Mouse (Mus musculus): Measurements from ENCODE around the gene Antxr2. TPM values are rescaled to one million over a fixed set of nuclear protein-coding genes. Genes with fewer than 3 reads are reported as not detected.

Antxr2 gene
- total and polyA plus RNA-seq, 2 experiments from 2014 or later = 2.7 to 9.2 TPM

DNA sequence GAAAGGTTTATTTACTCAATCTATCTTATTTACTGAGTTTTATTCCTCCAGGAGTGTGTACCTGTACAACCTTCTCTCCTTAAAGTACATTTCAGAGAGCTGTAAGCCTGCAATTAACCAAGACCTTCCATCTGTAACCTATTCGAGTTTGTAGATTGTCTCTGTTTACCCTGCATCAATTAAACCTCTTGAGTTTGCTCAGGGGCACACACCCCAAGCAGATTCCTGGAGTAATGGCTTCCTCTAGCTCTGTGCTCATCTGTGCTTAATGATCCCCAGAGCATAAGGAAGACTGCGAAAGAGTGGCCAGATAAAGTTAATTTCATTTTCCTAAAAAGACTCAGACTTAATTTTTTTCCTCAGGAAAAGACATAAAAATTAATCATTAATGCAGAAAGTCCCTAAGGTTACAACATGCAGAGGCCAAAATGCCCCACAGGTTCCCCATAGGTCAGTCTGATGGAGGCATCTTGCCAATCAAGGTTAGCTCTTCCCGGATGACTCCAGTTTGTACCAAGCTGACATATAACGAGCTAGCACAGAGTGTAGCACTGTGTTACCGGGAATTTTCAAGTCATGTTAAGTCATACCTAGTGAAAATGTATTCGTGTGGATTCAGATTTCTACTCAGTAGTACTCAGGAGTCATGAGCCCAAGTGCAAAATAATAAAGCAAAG is 34.2 kb downstream of the Antxr2 start:
- H3K4me3 ChIP-seq (ENCODE audit: low read length) = no peak overlapping the region
- ATAC-seq (no peak), DNase-seq (ENCODE audit: low spot score) (no peak)
- no peaks in the 10 kb centered on the region for H3K9me3 ChIP-seq (ENCODE audit: low read length)
- no peak overlapping the region for H3K9ac ChIP-seq (replicated peaks; ENCODE audit: low read length)
- no peak overlapping the region for H3K4me2 ChIP-seq (ENCODE audit: low read depth, low read length)
- 75% methylated on average over 6 of the region's 6 CpGs for WGBS
- no peaks in the 10 kb centered on the region for H3K27me3 ChIP-seq (ENCODE audit: insufficient read depth, low read length)
- no peak overlapping the region for H3K27ac ChIP-seq
- no peaks in the 10 kb centered on the region for H3K4me1 ChIP-seq (ENCODE audit: insufficient read depth, low read length)
- TF ChIP-seq CTCF (IDR thresholded peaks at IDR 0.05; ENCODE audit: low read depth) = no peak
- H3K36me3 ChIP-seq (ENCODE audit: insufficient read depth, low read length) = no peaks in the 10 kb centered on the region

GRCm38 (mm10) chr5:97995881-97996280 is 35.0 kb downstream of the Antxr2 start:
- ATAC-seq = no peak
- H3K4me2 ChIP-seq (ENCODE audit: low read depth, low read length) = no peak overlapping the region
- no peak overlapping the region for H3K27ac ChIP-seq
- no peaks in the 10 kb centered on the region for H3K36me3 ChIP-seq (ENCODE audit: insufficient read depth, low read length)
- H3K4me1 ChIP-seq (ENCODE audit: insufficient read depth, low read length) = no peaks in the 10 kb centered on the region
- no peak overlapping the region for H3K4me3 ChIP-seq (ENCODE audit: low read length)
- no peaks in the 10 kb centered on the region for H3K27me3 ChIP-seq (ENCODE audit: insufficient read depth, low read length)
- H3K9me3 ChIP-seq (ENCODE audit: low read length) = no peaks in the 10 kb centered on the region
- no peak for TF ChIP-seq CTCF (IDR thresholded peaks at IDR 0.05; ENCODE audit: low read depth)
- H3K9ac ChIP-seq (replicated peaks; ENCODE audit: low read length) = no peak overlapping the region
- no peak for DNase-seq (ENCODE audit: low spot score)
- WGBS = 85% methylated on average over 4 of the region's 4 CpGs

GRCm38 (mm10) chr5:97986656-97987294 is 44.1 kb downstream of the Antxr2 start:
- H3K4me1 ChIP-seq (ENCODE audit: insufficient read depth, low read length) = no peaks in the 10 kb centered on the region
- TF ChIP-seq CTCF (IDR thresholded peaks at IDR 0.05; ENCODE audit: low read depth) = no peak
- DNase-seq (ENCODE audit: low spot score) (no peak), ATAC-seq (no peak)
- no peak overlapping the region for H3K27ac ChIP-seq
- no peaks in the 10 kb centered on the region for H3K27me3 ChIP-seq (ENCODE audit: insufficient read depth, low read length)
- H3K9ac ChIP-seq (replicated peaks; ENCODE audit: low read length) = no peak overlapping the region
- no peaks in the 10 kb centered on the region for H3K9me3 ChIP-seq (ENCODE audit: low read length)
- WGBS = 79% methylated on average over 4 of the region's 4 CpGs
- H3K4me3 ChIP-seq (ENCODE audit: low read length) = no peak overlapping the region
- H3K36me3 ChIP-seq (ENCODE audit: insufficient read depth, low read length) = no peaks in the 10 kb centered on the region
- no peak overlapping the region for H3K4me2 ChIP-seq (ENCODE audit: low read depth, low read length)

- no peaks in the 10 kb centered on the region for H3K27me3 ChIP-seq (ENCODE audit: insufficient read depth, low read length)
- ATAC-seq (no peak), DNase-seq (ENCODE audit: low spot score) (no peak)
- no peaks in the 10 kb centered on the region for H3K36me3 ChIP-seq (ENCODE audit: insufficient read depth, low read length)
- no peak overlapping the region for H3K4me2 ChIP-seq (ENCODE audit: low read depth, low read length)
- H3K4me3 ChIP-seq (ENCODE audit: low read length) = no peak overlapping the region
- H3K9ac ChIP-seq (replicated peaks; ENCODE audit: low read length) = no peak overlapping the region
- H3K9me3 ChIP-seq (ENCODE audit: low read length) = no peaks in the 10 kb centered on the region
- H3K4me1 ChIP-seq (ENCODE audit: insufficient read depth, low read length) = no peaks in the 10 kb centered on the region
- TF ChIP-seq CTCF (IDR thresholded peaks at IDR 0.05; ENCODE audit: low read depth) = no peak
- H3K27ac ChIP-seq = no peak overlapping the region
- WGBS = 96% methylated on average over 9 of the region's 9 CpGs
Measured at GRCm38 (mm10) chr5:97983375-97983774, 47.5 kb downstream of the Antxr2 start.

DNA sequence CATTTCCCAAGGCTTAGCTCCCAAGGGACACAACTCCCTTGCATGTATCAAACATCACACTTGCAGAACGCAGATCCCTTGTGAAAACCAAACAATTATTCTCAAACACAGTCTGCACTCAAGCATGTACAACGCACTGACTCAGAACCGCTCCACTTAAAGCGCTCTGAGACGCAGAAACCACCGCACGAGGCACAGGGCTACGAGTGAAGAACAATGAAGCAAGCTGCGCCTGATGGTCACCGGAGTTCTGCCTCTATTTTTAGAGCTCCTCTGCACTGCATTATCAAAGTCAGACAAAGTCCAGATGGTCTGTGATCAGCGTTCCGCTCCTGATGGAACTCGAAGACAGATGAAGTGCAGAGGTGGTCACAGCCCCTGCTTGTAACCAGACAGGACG is 50.4 kb downstream of the Antxr2 start:
- Histone ChIP-seq H3K36me3 (ENCODE audit: insufficient read depth, low read length) (no peaks in the 10 kb centered on the region), H3K27me3 (ENCODE audit: insufficient read depth, low read length) (no peaks in the 10 kb centered on the region), H3K4me2 (ENCODE audit: low read depth, low read length) (peak overlapping the region; percentile 50), H3K4me1 (ENCODE audit: insufficient read depth, low read length) (no peaks in the 10 kb centered on the region), H3K9ac (replicated peaks; ENCODE audit: low read length) (peak overlapping the region; percentile 30), H3K4me3 (ENCODE audit: low read length) (peak overlapping the region; percentile 18), H3K27ac (no peak overlapping the region), H3K9me3 (ENCODE audit: low read length) (no peaks in the 10 kb centered on the region)
- peak; percentile 51 for DNase-seq (ENCODE audit: low spot score)
- peak; percentile 62; the same call in 1 of the 2 replicates for ATAC-seq
- TF ChIP-seq CTCF (IDR thresholded peaks at IDR 0.05; ENCODE audit: low read depth) = no peak
- 32% methylated on average over 14 of the region's 14 CpGs for WGBS

DNA sequence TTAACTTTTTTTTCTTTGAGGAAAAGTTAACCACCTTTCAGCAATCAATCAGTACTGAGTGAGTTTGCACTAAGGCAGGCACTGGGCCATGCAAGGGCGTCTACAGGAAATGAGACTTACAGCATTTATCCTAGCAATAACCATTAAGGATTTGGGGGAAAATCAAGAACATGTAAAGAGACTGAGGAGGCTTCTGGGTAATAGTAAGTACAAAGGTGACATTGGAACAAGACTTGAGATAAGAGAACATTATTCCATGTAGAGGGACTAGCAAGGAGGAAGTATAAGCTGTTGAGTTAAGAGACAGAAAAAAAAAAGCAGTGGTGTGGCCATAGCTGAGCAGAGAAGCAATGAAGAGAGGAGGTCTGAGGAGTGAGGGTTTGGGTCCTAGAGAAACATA is 57.5 kb downstream of the Antxr2 start:
- DNase-seq (ENCODE audit: low spot score) = no peak
- Histone ChIP-seq H3K27ac (no peak overlapping the region), H3K4me1 (ENCODE audit: insufficient read depth, low read length) (no peaks in the 10 kb centered on the region), H3K27me3 (ENCODE audit: insufficient read depth, low read length) (no peaks in the 10 kb centered on the region), H3K4me3 (ENCODE audit: low read length) (no peak overlapping the region), H3K4me2 (ENCODE audit: low read depth, low read length) (no peak overlapping the region), H3K36me3 (ENCODE audit: insufficient read depth, low read length) (no peaks in the 10 kb centered on the region), H3K9me3 (ENCODE audit: low read length) (no peaks in the 10 kb centered on the region), H3K9ac (replicated peaks; ENCODE audit: low read length) (no peak overlapping the region)
- no peak for TF ChIP-seq CTCF (IDR thresholded peaks at IDR 0.05; ENCODE audit: low read depth)
- no peak for ATAC-seq
- 83% methylated on average over 1 of the region's 1 CpGs for WGBS

DNA sequence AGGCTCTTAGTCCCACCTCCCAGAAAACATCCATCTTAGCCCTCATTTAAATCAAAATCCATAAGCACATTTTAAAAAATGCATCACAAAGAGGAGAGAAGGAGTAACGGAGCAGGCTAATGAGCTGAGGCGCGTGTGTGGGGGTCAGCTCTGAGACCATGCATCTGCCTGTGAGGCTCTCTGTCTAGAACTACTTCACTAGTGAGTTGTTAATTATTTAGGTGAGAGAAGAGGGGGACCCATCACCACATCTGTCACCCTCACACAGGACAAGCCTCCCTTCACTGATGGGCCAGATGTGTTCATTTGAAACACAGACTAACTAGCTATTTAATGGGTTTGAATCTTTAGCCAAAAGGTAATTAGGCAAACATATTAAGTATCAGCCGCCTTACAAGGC is 58.8 kb downstream of the Antxr2 start:
- TF ChIP-seq CTCF (IDR thresholded peaks at IDR 0.05; ENCODE audit: low read depth) = no peak
- Histone ChIP-seq H3K27ac (no peak overlapping the region), H3K9me3 (ENCODE audit: low read length) (no peaks in the 10 kb centered on the region), H3K36me3 (ENCODE audit: insufficient read depth, low read length) (no peaks in the 10 kb centered on the region), H3K4me3 (ENCODE audit: low read length) (no peak overlapping the region), H3K4me2 (ENCODE audit: low read depth, low read length) (no peak overlapping the region), H3K27me3 (ENCODE audit: insufficient read depth, low read length) (no peaks in the 10 kb centered on the region), H3K9ac (replicated peaks; ENCODE audit: low read length) (no peak overlapping the region), H3K4me1 (ENCODE audit: insufficient read depth, low read length) (no peaks in the 10 kb centered on the region)
- no peak for DNase-seq (ENCODE audit: low spot score)
- ATAC-seq = no peak
- WGBS = 69% methylated on average over 4 of the region's 4 CpGs
